Mouse (Mus musculus): Measurements from ENCODE around the gene Serf1. TPM values are rescaled to one million over a fixed set of nuclear protein-coding genes. Genes with fewer than 3 reads are reported as not detected.
"Not testable (repeated sequence)": the region's sequence is repeated elsewhere in the genome, so short reads cannot be mapped to it uniquely, and the experiment has no call there.

Serf1 gene
- polyA plus RNA-seq, 1 experiment from 2014 or later = 142 TPM

DNA sequence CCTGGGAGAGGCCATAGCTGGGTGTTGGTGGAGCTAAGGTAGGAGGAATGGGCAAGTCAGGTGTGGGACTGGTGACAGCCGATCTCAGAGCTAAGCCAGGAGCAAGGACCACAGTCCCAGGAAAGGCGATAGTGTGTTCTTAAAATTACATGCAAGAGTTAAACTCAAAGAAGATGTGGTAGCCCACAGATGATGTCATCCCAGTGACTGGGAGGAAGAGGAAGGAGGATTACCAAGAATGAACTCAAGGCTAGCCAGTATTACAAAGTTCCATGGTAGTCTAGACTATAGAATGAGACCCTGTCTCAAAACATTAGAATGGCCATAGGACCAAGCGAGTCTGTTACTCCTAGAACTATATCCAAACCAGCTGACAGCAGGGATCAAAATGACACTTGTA is 48.8 kb downstream of the Serf1 start:
- no peak overlapping the region for H3K4me2 ChIP-seq
- no peaks in the 10 kb centered on the region for H3K27me3 ChIP-seq (ENCODE audit: insufficient read depth, low read length)
- no peak for TF ChIP-seq CTCF (IDR thresholded peaks at IDR 0.05; ENCODE audit: low read depth)
- H3K4me1 ChIP-seq (ENCODE audit: insufficient read depth) = no peaks in the 10 kb centered on the region
- ATAC-seq (ENCODE audit: insufficient read depth) (no peak), DNase-seq (no peak)
- 87% methylated on average over 3 of the region's 3 CpGs for WGBS
- no peaks in the 10 kb centered on the region for H3K36me3 ChIP-seq (ENCODE audit: insufficient read depth)
- H3K9ac ChIP-seq = no peak overlapping the region
- H3K9me3 ChIP-seq (ENCODE audit: low read depth, low read length) = no peaks in the 10 kb centered on the region
- H3K4me3 ChIP-seq (ENCODE audit: low read depth, low read length) = no peak overlapping the region
- no peak overlapping the region for H3K27ac ChIP-seq (ENCODE audit: low read depth)

DNA sequence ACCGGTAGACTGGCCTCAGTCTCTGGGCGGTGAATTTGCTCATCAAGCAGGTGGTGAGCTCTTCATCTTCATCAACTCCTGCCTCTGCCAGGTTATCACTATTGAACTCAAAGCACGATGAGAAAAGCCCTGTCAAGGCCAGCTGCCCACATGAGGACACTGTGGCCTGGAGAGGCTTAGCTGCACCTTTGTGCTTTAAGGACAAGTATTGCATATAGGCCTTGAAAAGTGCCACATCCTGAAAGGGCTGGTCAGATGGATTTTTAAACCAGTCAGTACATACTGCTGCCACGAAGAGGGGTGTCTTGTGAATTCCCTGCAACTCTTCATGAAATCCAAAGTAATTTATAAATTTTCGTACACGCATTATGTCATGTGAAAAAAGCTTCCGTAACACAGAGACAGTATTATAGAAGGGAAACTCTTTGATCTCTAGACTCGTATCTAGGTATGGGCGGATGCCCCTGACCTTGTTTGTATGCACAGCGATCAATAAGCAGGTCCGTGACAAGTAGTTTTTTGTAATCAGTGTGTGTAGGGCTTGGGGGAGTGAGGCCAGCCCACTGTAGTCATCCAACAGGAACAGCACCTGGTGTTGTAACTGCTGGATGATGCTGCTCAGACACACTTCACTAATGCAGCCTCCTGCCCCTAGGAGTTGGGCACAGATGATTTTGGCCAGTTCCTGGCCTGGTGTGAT is 53.5 kb downstream of the Serf1 start:
- DNase-seq; H3K36me3 ChIP-seq (ENCODE audit: insufficient read depth); H3K9me3 ChIP-seq (ENCODE audit: low read depth, low read length); H3K4me1 ChIP-seq (ENCODE audit: insufficient read depth); H3K9ac ChIP-seq; H3K4me2 ChIP-seq; H3K4me3 ChIP-seq (ENCODE audit: low read depth, low read length); ATAC-seq (ENCODE audit: insufficient read depth); H3K27ac ChIP-seq (ENCODE audit: low read depth); H3K27me3 ChIP-seq (ENCODE audit: insufficient read depth, low read length): not testable (repeated sequence)
- 77% methylated on average over 11 of the region's 11 CpGs for WGBS

DNA sequence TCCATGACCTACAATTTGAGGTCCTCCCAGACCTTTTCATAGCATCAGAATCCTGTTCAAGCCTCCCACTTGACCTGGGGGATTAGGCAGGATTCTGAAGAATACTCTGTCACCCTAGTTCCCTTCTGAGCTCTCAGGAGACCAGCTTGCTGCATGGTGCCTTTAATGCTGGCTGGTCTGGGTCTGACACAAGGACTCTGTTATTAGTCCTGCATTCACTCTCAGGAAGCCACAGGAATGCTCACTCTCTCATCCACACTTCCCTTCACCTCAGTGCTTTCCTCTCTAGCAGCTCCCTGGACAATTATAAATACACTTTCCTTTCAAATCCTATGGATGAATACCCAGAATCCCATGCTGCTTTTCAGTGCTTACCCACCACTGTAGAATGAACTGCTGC is 54.7 kb downstream of the Serf1 start:
- H3K27ac ChIP-seq (ENCODE audit: low read depth); H3K27me3 ChIP-seq (ENCODE audit: insufficient read depth, low read length); DNase-seq; H3K4me2 ChIP-seq; H3K4me3 ChIP-seq (ENCODE audit: low read depth, low read length); ATAC-seq (ENCODE audit: insufficient read depth); H3K9me3 ChIP-seq (ENCODE audit: low read depth, low read length); H3K36me3 ChIP-seq (ENCODE audit: insufficient read depth); H3K9ac ChIP-seq; H3K4me1 ChIP-seq (ENCODE audit: insufficient read depth): not testable (repeated sequence)

Other genes starting within 250 kb of the Serf1 start
- gene Cartpt, start 206.9 kb upstream of the Serf1 start, polyA plus RNA-seq (2014; fragmentation: Nextera tagmentation; extraction: Ambion mirVana) = 0.33 and 0.47 TPM in 2 replicates
- 44.6 and 46.9 TPM in 2 replicates for gene Mccc2, start 92.4 kb upstream of the Serf1 start, polyA plus RNA-seq (2014; fragmentation: Nextera tagmentation; extraction: Ambion mirVana)
- gene Bdp1, start 3.9 kb upstream of the Serf1 start, polyA plus RNA-seq (2014; fragmentation: Nextera tagmentation; extraction: Ambion mirVana) = 24.0 and 27.7 TPM in 2 replicates
- gene Smn1, start 16.8 kb downstream of the Serf1 start, polyA plus RNA-seq (2014; fragmentation: Nextera tagmentation; extraction: Ambion mirVana) = 61.4 and 63.6 TPM in 2 replicates
- gene Naip2, start 94.1 kb downstream of the Serf1 start, polyA plus RNA-seq (2014; fragmentation: Nextera tagmentation; extraction: Ambion mirVana) = 0.43 and 0.62 TPM in 2 replicates
- 0.28 TPM in 2 replicates for gene Naip5, start 138.3 kb downstream of the Serf1 start, polyA plus RNA-seq (2014; fragmentation: Nextera tagmentation; extraction: Ambion mirVana)
- gene Naip6, start 209.7 kb downstream of the Serf1 start, polyA plus RNA-seq (2014; fragmentation: Nextera tagmentation; extraction: Ambion mirVana) = 0.11 and 0.18 TPM in 2 replicates